Mouse (Mus musculus): ENCODE results near the gene Eya3. TPM values are rescaled to one million over a fixed set of nuclear protein-coding genes. Genes with fewer than 3 reads are reported as not detected.
"Not testable (repeated sequence)": the region's sequence is repeated elsewhere in the genome, so short reads cannot be mapped to it uniquely, and the experiment has no call there.

Gene Eya3
- polyA plus RNA-seq, 1 experiment from 2014 or later, result 26.4 TPM

DNA sequence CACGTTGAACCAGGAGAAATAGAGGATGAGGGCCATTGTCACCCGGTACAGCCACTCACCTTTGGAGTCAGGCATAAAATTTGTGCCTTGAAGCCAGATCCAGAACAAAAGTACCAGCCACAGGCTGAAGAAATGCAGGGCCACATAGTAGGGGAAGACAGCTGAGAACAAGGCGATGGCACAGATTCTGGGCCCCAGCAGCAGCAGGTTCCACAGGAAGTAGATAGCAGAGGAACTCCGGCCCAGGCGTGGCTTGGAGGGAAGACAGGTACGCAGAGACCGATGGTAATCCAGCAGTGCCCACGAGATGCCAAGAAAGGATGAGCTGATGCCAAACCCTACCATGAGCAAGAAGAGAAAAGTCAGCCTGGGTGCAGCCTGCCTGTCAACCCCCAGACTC, 89.4 kb downstream of the Eya3 start:
- H3K4me2 ChIP-seq, result no peak overlapping the region
- H3K36me3 ChIP-seq (ENCODE audit: control insufficient read depth, insufficient read depth, low read length), result peaks cover 3% of the 10 kb centered on the region; the same call in 1 of the 2 replicates
- no peak overlapping the region for H3K27ac ChIP-seq (ENCODE audit: low read depth, low read length)
- no peaks in the 10 kb centered on the region for H3K27me3 ChIP-seq (ENCODE audit: control insufficient read depth, insufficient read depth, low read length)
- peak; percentile 65 for DNase-seq (ENCODE audit: low spot score, missing footprints)
- H3K4me1 ChIP-seq (ENCODE audit: control insufficient read depth, insufficient read depth, low read length), result peaks cover 4% of the 10 kb centered on the region
- no peak for ATAC-seq (ENCODE audit: low FRiP score)
- H3K9ac ChIP-seq (ENCODE audit: low read length), result no peak overlapping the region
- no peaks in the 10 kb centered on the region for H3K9me3 ChIP-seq (ENCODE audit: control insufficient read depth, low read length)
- WGBS, result 89% methylated on average over 8 of the region's 8 CpGs
- no peak overlapping the region for H3K4me3 ChIP-seq (ENCODE audit: low read depth, low read length)

- Histone ChIP-seq H3K27ac (ENCODE audit: low read depth, low read length) (no peak overlapping the region), H3K4me2 (peak overlapping the region; percentile 89), H3K9ac (ENCODE audit: low read length) (peak overlapping the region; percentile 67), H3K36me3 (ENCODE audit: control insufficient read depth, insufficient read depth, low read length) (no peaks in the 10 kb centered on the region), H3K9me3 (ENCODE audit: control insufficient read depth, low read length) (no peaks in the 10 kb centered on the region), H3K4me1 (ENCODE audit: control insufficient read depth, insufficient read depth, low read length) (peaks cover 4% of the 10 kb centered on the region), H3K27me3 (ENCODE audit: control insufficient read depth, insufficient read depth, low read length) (no peaks in the 10 kb centered on the region), H3K4me3 (ENCODE audit: low read depth, low read length) (peak overlapping the region; percentile 57)
- WGBS, result 48% methylated on average over 12 of the region's 12 CpGs
- ATAC-seq (ENCODE audit: low FRiP score) (no peak), DNase-seq (ENCODE audit: low spot score, missing footprints) (no peak)
Measured at GRCm38 (mm10) chr4:132731616-132732015, 92.8 kb downstream of the Eya3 start.

- DNase-seq (ENCODE audit: low spot score, missing footprints) (peak; percentile 98), ATAC-seq (ENCODE audit: low FRiP score) (peak; percentile 98)
- WGBS, result 2% methylated on average over 34 of the region's 34 CpGs
Measured at GRCm38 (mm10) chr4:132732148-132732684, 93.4 kb downstream of the Eya3 start, which contains the start of gene Xkr8. Xkr8 (minus strand) TSS chr4:132732546.

GRCm38 (mm10) chr4:132733071-132733770, 94.4 kb downstream of the Eya3 start:
- Histone ChIP-seq H3K27me3 (ENCODE audit: control insufficient read depth, insufficient read depth, low read length) (no peaks in the 10 kb centered on the region), H3K27ac (ENCODE audit: low read depth, low read length) (no peak overlapping the region), H3K4me2 (no peak overlapping the region), H3K36me3 (ENCODE audit: control insufficient read depth, insufficient read depth, low read length) (no peaks in the 10 kb centered on the region), H3K4me1 (ENCODE audit: control insufficient read depth, insufficient read depth, low read length) (peaks cover 4% of the 10 kb centered on the region), H3K9me3 (ENCODE audit: control insufficient read depth, low read length) (no peaks in the 10 kb centered on the region), H3K4me3 (ENCODE audit: low read depth, low read length) (no peak overlapping the region), H3K9ac (ENCODE audit: low read length) (no peak overlapping the region)
- ATAC-seq (ENCODE audit: low FRiP score) (no peak), DNase-seq (ENCODE audit: low spot score, missing footprints) (no peak)
- WGBS, result 91% methylated on average over 25 of the region's 25 CpGs

More at GRCm38 (mm10) chr4:132732148-132732684, 93.4 kb downstream of the Eya3 start, which contains the start of gene Xkr8:
- Histone ChIP-seq H3K9ac (ENCODE audit: low read length) (peak within 1 kb of the TSS; percentile 67), H3K27ac (ENCODE audit: low read depth, low read length) (no peak within 1 kb of the TSS), H3K36me3 (ENCODE audit: control insufficient read depth, insufficient read depth, low read length) (no peaks in the 10 kb centered on the region), H3K4me2 (peak within 1 kb of the TSS; percentile 89), H3K27me3 (ENCODE audit: control insufficient read depth, insufficient read depth, low read length) (no peaks in the 10 kb centered on the region), H3K4me1 (ENCODE audit: control insufficient read depth, insufficient read depth, low read length) (peaks cover 4% of the 10 kb centered on the region), H3K4me3 (ENCODE audit: low read depth, low read length) (peak within 1 kb of the TSS; percentile 57), H3K9me3 (ENCODE audit: control insufficient read depth, low read length) (no peaks in the 10 kb centered on the region)

- no peaks in the 10 kb centered on the region for H3K36me3 ChIP-seq (ENCODE audit: control insufficient read depth, insufficient read depth, low read length)
- H3K27me3 ChIP-seq (ENCODE audit: control insufficient read depth, insufficient read depth, low read length), result no peaks in the 10 kb centered on the region
- H3K4me2 ChIP-seq, result no peak overlapping the region
- H3K27ac ChIP-seq (ENCODE audit: low read depth, low read length), result no peak overlapping the region
- H3K4me3 ChIP-seq (ENCODE audit: low read depth, low read length), result no peak overlapping the region
- peaks cover 4% of the 10 kb centered on the region for H3K4me1 ChIP-seq (ENCODE audit: control insufficient read depth, insufficient read depth, low read length)
- ATAC-seq (ENCODE audit: low FRiP score) (no peak), DNase-seq (ENCODE audit: low spot score, missing footprints) (no peak)
- H3K9ac ChIP-seq (ENCODE audit: low read length), result no peak overlapping the region
- WGBS, result 92% methylated on average over 2 of the region's 2 CpGs
- H3K9me3 ChIP-seq (ENCODE audit: control insufficient read depth, low read length), result no peaks in the 10 kb centered on the region
Measured at GRCm38 (mm10) chr4:132734766-132735165, 96.0 kb downstream of the Eya3 start.

GRCm38 (mm10) chr4:132735389-132735788, 96.6 kb downstream of the Eya3 start:
- ATAC-seq (ENCODE audit: low FRiP score) (no peak), DNase-seq (ENCODE audit: low spot score, missing footprints) (no peak)
- H3K9ac ChIP-seq (ENCODE audit: low read length), result no peak overlapping the region
- no peak overlapping the region for H3K4me2 ChIP-seq
- no peak overlapping the region for H3K27ac ChIP-seq (ENCODE audit: low read depth, low read length)
- H3K36me3 ChIP-seq (ENCODE audit: control insufficient read depth, insufficient read depth, low read length), result no peaks in the 10 kb centered on the region
- H3K4me3 ChIP-seq (ENCODE audit: low read depth, low read length), result no peak overlapping the region
- 80% methylated on average over 2 of the region's 2 CpGs for WGBS
- H3K4me1 ChIP-seq (ENCODE audit: control insufficient read depth, insufficient read depth, low read length), result peaks cover 4% of the 10 kb centered on the region
- no peaks in the 10 kb centered on the region for H3K27me3 ChIP-seq (ENCODE audit: control insufficient read depth, insufficient read depth, low read length)
- no peaks in the 10 kb centered on the region for H3K9me3 ChIP-seq (ENCODE audit: control insufficient read depth, low read length)

DNA sequence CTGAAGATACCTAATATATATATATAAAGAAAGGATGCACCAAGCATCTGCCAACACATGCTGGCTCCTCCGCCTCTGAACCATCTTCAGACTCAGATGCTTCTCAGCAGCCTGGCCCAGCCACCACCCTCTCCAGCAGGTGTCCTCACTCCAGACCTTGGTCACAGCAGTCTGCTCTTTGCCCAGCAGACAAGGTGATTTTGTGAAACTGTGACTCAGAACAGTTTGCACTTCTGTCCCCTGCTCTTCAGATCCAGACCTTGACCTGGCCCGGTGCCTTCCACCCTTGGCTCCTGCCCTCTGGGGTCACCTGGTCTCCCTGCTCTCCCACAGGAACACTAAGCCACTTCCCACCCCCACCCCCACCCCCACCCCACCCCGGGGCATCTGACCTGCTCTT, 97.1 kb downstream of the Eya3 start:
- 73% methylated on average over 3 of the region's 3 CpGs for WGBS
- H3K27me3 ChIP-seq (ENCODE audit: control insufficient read depth, insufficient read depth, low read length), result no peaks in the 10 kb centered on the region
- H3K36me3 ChIP-seq (ENCODE audit: control insufficient read depth, insufficient read depth, low read length), result no peaks in the 10 kb centered on the region
- H3K4me3 ChIP-seq (ENCODE audit: low read depth, low read length), result no peak overlapping the region
- DNase-seq (ENCODE audit: low spot score, missing footprints) (no peak), ATAC-seq (ENCODE audit: low FRiP score) (no peak)
- no peak overlapping the region for H3K27ac ChIP-seq (ENCODE audit: low read depth, low read length)
- no peak overlapping the region for H3K9ac ChIP-seq (ENCODE audit: low read length)
- H3K9me3 ChIP-seq (ENCODE audit: control insufficient read depth, low read length), result no peaks in the 10 kb centered on the region
- no peak overlapping the region for H3K4me2 ChIP-seq
- peaks cover 4% of the 10 kb centered on the region for H3K4me1 ChIP-seq (ENCODE audit: control insufficient read depth, insufficient read depth, low read length)

- not testable (repeated sequence) for ATAC-seq (ENCODE audit: low FRiP score); H3K4me2 ChIP-seq; H3K27ac ChIP-seq (ENCODE audit: low read depth, low read length); H3K27me3 ChIP-seq (ENCODE audit: control insufficient read depth, insufficient read depth, low read length); H3K4me3 ChIP-seq (ENCODE audit: low read depth, low read length); DNase-seq (ENCODE audit: low spot score, missing footprints); H3K4me1 ChIP-seq (ENCODE audit: control insufficient read depth, insufficient read depth, low read length); H3K36me3 ChIP-seq (ENCODE audit: control insufficient read depth, insufficient read depth, low read length); H3K9me3 ChIP-seq (ENCODE audit: control insufficient read depth, low read length); H3K9ac ChIP-seq (ENCODE audit: low read length)
- WGBS, result 94% methylated on average over 9 of the region's 9 CpGs
Measured at GRCm38 (mm10) chr4:132737154-132737553, 98.4 kb downstream of the Eya3 start.

DNA sequence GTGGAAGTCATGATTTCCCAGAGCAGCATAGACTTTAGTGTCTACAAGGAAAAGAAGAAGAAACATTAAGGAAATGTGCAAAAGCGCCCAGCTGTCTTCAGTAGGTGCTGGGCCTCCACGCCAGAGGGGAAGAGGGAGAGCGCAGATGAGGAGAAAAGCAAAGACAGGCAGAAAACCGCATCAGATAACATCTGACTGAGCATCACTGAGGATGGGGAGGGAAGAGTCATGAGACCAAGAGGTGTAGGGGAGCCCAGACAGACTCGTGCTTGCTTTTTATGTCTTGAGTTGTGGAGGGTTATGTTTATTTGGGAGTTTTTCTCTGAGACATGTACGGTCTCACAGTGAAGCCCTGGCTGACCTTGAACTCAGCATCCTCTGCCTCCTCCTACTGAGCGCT, 102.7 kb downstream of the Eya3 start:
- H3K27ac ChIP-seq (ENCODE audit: low read depth, low read length), result no peak overlapping the region
- DNase-seq (ENCODE audit: low spot score, missing footprints) (no peak), ATAC-seq (ENCODE audit: low FRiP score) (no peak)
- no peak overlapping the region for H3K9ac ChIP-seq (ENCODE audit: low read length)
- no peaks in the 10 kb centered on the region for H3K9me3 ChIP-seq (ENCODE audit: control insufficient read depth, low read length)
- no peaks in the 10 kb centered on the region for H3K4me1 ChIP-seq (ENCODE audit: control insufficient read depth, insufficient read depth, low read length)
- H3K4me2 ChIP-seq, result no peak overlapping the region
- no peaks in the 10 kb centered on the region for H3K36me3 ChIP-seq (ENCODE audit: control insufficient read depth, insufficient read depth, low read length)
- 91% methylated on average over 7 of the region's 7 CpGs for WGBS
- no peaks in the 10 kb centered on the region for H3K27me3 ChIP-seq (ENCODE audit: control insufficient read depth, insufficient read depth, low read length)
- H3K4me3 ChIP-seq (ENCODE audit: low read depth, low read length), result no peak overlapping the region

Data from midbrain, embryonic 11.5 days (tissue).